Mouse (Mus musculus): ENCODE results near the gene Olfr553. TPM values are rescaled to one million over a fixed set of nuclear protein-coding genes. Genes with fewer than 3 reads are reported as not detected.
A peak's percentile ranks its signal among the peaks of the same experiment; 100 is the strongest.

The Olfr553 gene
- polyA plus RNA-seq, 1 experiment from 2014 or later = not detected

DNA sequence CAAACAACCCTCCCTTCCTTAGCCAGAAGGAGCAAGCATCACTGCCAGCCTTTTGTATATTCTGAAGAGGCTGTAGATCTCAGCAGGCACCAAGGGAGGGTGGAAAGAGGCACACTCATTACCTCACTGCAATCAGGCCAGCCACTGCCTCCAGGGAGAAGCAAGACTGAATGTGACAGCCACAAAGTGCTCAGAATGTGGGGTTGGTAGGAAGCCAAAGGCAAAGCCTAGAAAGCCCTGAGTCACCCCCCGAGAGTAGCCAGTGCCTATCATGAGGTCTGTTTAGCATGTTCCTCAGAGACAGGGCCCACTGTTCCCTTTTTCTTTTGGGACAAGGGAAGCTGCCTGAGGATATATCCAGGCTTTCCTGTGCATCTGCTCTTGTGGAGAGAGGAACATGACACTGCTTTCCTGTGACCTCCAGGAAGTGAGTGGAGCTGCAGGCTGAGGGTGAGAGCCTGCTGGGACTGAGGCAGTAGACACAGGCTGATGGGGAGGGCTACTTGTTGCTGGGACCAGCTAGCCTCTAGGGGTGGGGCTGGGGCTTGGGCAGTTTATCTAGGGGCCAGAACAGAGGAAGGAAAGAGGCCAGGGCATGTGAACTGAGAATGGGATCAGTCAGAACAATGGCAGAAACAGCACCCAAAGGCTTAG is 20.5 kb downstream of the Olfr553 start, which contains the start of gene Olfr552:
Olfr552 (plus strand) TSS at position 393 of the 654 bp plus-strand sequence.
- Histone ChIP-seq H3K27me3 (ENCODE audit: control insufficient read depth, insufficient read depth, low read depth, low read length) (no peaks in the 10 kb centered on the region), H3K27ac (ENCODE audit: low read length) (no peak within 1 kb of the TSS), H3K9ac (ENCODE audit: low read length) (no peak within 1 kb of the TSS), H3K36me3 (ENCODE audit: control insufficient read depth, insufficient read depth, low read length) (no peaks in the 10 kb centered on the region), H3K4me1 (replicated peaks; ENCODE audit: control insufficient read depth, insufficient read depth, low read length) (no peaks in the 10 kb centered on the region), H3K4me3 (ENCODE audit: low read length) (no peak within 1 kb of the TSS), H3K9me3 (ENCODE audit: control insufficient read depth, low read length) (no peaks in the 10 kb centered on the region), H3K4me2 (ENCODE audit: low read depth, low read length) (no peak within 1 kb of the TSS)
- ATAC-seq (ENCODE audit: low read depth) = no peak
- WGBS = 45% methylated on average over 1 of the region's 1 CpGs

DNA sequence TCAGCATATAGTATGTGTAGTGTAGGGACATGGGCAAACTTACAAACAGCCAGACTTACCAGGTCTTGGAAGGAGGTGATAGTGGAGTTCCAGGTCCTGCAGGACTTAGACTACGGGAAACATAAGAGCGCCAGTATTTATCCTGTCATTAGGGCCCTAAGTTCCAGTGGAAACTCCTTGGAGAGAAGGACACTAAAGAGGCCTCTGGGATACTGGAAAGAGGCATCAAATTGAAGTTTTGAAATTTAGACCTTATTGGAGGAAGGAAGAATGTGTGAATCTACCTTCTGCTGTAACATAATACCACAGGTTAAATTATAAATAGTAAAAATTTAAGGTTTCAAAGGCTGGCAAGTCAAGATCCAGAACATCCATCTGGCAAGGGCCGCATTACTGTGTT is 26.2 kb downstream of the Olfr553 start, which contains the start of gene Olfr551:
Olfr551 (minus strand) TSS at position 101 of the 400 bp plus-strand sequence.
- no peak within 1 kb of the TSS for H3K9ac ChIP-seq (ENCODE audit: low read length)
- ATAC-seq (ENCODE audit: low read depth) = no peak
- H3K27ac ChIP-seq (ENCODE audit: low read length) = no peak within 1 kb of the TSS
- no peak within 1 kb of the TSS for H3K4me2 ChIP-seq (ENCODE audit: low read depth, low read length)
- no peaks in the 10 kb centered on the region for H3K27me3 ChIP-seq (ENCODE audit: control insufficient read depth, insufficient read depth, low read depth, low read length)
- H3K36me3 ChIP-seq (ENCODE audit: control insufficient read depth, insufficient read depth, low read length) = no peaks in the 10 kb centered on the region
- no peaks in the 10 kb centered on the region for H3K4me1 ChIP-seq (replicated peaks; ENCODE audit: control insufficient read depth, insufficient read depth, low read length)
- no peaks in the 10 kb centered on the region for H3K9me3 ChIP-seq (ENCODE audit: control insufficient read depth, low read length)
- no peak within 1 kb of the TSS for H3K4me3 ChIP-seq (ENCODE audit: low read length)
- WGBS = 93% methylated on average over 3 of the region's 3 CpGs

DNA sequence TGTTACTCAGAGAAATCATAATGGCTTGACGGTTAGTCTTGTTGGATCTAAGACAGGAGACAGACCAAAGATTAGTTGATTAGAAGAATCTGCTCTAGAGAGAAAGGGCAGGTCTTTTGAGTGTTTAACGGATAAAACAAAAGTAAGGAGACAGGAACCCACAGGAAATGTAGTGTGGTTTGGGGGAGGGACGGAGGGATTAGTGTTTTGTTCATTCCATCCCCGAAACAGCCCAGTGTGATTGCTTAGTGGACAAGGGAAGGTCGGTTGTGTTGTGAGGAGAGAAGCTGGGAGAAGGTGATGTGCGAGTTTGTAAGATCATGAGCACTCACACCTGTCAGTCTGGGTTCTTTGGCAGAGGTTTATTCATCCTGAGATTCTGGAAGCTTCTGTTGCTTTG is 42.0 kb downstream of the Olfr553 start:
- H3K9ac ChIP-seq (ENCODE audit: low read length) = no peak overlapping the region
- no peaks in the 10 kb centered on the region for H3K4me1 ChIP-seq (replicated peaks; ENCODE audit: control insufficient read depth, insufficient read depth, low read length)
- WGBS = 57% methylated on average over 6 of the region's 6 CpGs
- H3K36me3 ChIP-seq (ENCODE audit: control insufficient read depth, insufficient read depth, low read length) = no peaks in the 10 kb centered on the region
- H3K27ac ChIP-seq (ENCODE audit: low read length) = no peak overlapping the region
- H3K4me2 ChIP-seq (ENCODE audit: low read depth, low read length) = no peak overlapping the region
- no peaks in the 10 kb centered on the region for H3K9me3 ChIP-seq (ENCODE audit: control insufficient read depth, low read length)
- H3K4me3 ChIP-seq (ENCODE audit: low read length) = no peak overlapping the region
- no peak for ATAC-seq (ENCODE audit: low read depth)
- no peaks in the 10 kb centered on the region for H3K27me3 ChIP-seq (ENCODE audit: control insufficient read depth, insufficient read depth, low read depth, low read length)

GRCm38 (mm10) chr7:102573174-102573830 is 44.7 kb downstream of the Olfr553 start:
- no peak overlapping the region for H3K27ac ChIP-seq (ENCODE audit: low read length)

DNA sequence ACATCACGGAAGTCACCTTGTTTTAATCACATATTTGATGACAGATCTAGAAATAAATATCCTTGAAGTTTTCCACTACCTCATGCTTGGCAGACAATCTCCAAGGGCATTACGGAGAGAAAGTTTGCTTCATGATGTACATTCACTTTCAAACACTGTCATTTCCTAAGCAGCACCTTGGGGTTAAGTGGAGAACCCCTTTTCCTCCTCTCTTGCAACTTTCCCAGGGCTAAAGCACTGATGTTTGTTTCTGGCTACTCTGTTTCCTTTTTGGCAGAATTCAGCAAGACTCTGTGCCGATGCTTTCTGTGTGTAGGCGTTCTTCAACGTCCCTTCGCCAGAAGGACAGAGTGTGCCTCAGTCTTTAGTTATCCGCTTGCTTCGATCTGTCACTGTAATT is 46.9 kb downstream of the Olfr553 start, which contains the start of gene Olfr550:
Olfr550 (plus strand) TSS at position 301 of the 400 bp plus-strand sequence.
- 79% methylated on average over 8 of the region's 8 CpGs for WGBS
- Histone ChIP-seq H3K36me3 (ENCODE audit: control insufficient read depth, insufficient read depth, low read length) (no peaks in the 10 kb centered on the region), H3K27ac (ENCODE audit: low read length) (no peak within 1 kb of the TSS), H3K4me1 (replicated peaks; ENCODE audit: control insufficient read depth, insufficient read depth, low read length) (no peaks in the 10 kb centered on the region), H3K27me3 (ENCODE audit: control insufficient read depth, insufficient read depth, low read depth, low read length) (no peaks in the 10 kb centered on the region), H3K9me3 (ENCODE audit: control insufficient read depth, low read length) (no peaks in the 10 kb centered on the region), H3K4me3 (ENCODE audit: low read length) (no peak within 1 kb of the TSS), H3K9ac (ENCODE audit: low read length) (no peak within 1 kb of the TSS), H3K4me2 (ENCODE audit: low read depth, low read length) (no peak within 1 kb of the TSS)
- ATAC-seq (ENCODE audit: low read depth) = no peak

More at GRCm38 (mm10) chr7:102573174-102573830, 44.7 kb downstream of the Olfr553 start:
- 53% methylated on average over 3 of the region's 3 CpGs for WGBS
- no peak for ATAC-seq (ENCODE audit: low read depth)
- Histone ChIP-seq H3K4me1 (replicated peaks; ENCODE audit: control insufficient read depth, insufficient read depth, low read length) (no peaks in the 10 kb centered on the region), H3K36me3 (ENCODE audit: control insufficient read depth, insufficient read depth, low read length) (no peaks in the 10 kb centered on the region), H3K9ac (ENCODE audit: low read length) (no peak overlapping the region), H3K4me2 (ENCODE audit: low read depth, low read length) (no peak overlapping the region), H3K4me3 (ENCODE audit: low read length) (no peak overlapping the region), H3K27me3 (ENCODE audit: control insufficient read depth, insufficient read depth, low read depth, low read length) (no peaks in the 10 kb centered on the region), H3K9me3 (ENCODE audit: control insufficient read depth, low read length) (no peaks in the 10 kb centered on the region)

DNA sequence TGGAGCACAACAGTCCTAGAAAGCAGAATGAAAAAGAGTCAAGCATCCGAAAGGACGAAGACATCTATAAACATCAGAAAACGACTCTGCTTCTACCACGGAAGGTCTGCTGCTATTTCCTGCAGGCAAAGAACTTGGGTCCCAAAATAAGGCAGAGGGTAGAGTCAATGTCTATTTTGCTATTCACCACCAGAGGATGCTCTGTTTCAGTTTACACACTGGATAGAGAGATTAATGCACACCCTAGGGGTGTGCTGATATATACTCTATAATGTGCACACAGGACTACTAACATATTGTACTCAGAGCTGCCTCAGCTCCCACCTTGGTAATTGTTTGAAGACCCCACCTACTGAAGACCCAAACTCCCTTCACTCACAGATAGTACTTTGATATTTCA is 51.8 kb downstream of the Olfr553 start:
- ATAC-seq (ENCODE audit: low read depth) = no peak
- no peaks in the 10 kb centered on the region for H3K27me3 ChIP-seq (ENCODE audit: control insufficient read depth, insufficient read depth, low read depth, low read length)
- H3K4me2 ChIP-seq (ENCODE audit: low read depth, low read length) = no peak overlapping the region
- no peak overlapping the region for H3K4me3 ChIP-seq (ENCODE audit: low read length)
- H3K9me3 ChIP-seq (ENCODE audit: control insufficient read depth, low read length) = no peaks in the 10 kb centered on the region
- no peaks in the 10 kb centered on the region for H3K36me3 ChIP-seq (ENCODE audit: control insufficient read depth, insufficient read depth, low read length)
- H3K4me1 ChIP-seq (replicated peaks; ENCODE audit: control insufficient read depth, insufficient read depth, low read length) = 0 out of 2 replicates have a peak, but pooled peaks cover 2% of the 10 kb centered on the region
- no peak overlapping the region for H3K9ac ChIP-seq (ENCODE audit: low read length)
- 78% methylated on average over 4 of the region's 4 CpGs for WGBS
- no peak overlapping the region for H3K27ac ChIP-seq (ENCODE audit: low read length)

- Histone ChIP-seq H3K9ac (ENCODE audit: low read length) (peak within 1 kb of the TSS; percentile 77), H3K9me3 (ENCODE audit: control insufficient read depth, low read length) (no peaks in the 10 kb centered on the region), H3K36me3 (ENCODE audit: control insufficient read depth, insufficient read depth, low read length) (no peaks in the 10 kb centered on the region), H3K4me1 (replicated peaks; ENCODE audit: control insufficient read depth, insufficient read depth, low read length) (0 out of 2 replicates have a peak, but pooled peaks cover 2% of the 10 kb centered on the region), H3K27me3 (ENCODE audit: control insufficient read depth, insufficient read depth, low read depth, low read length) (no peaks in the 10 kb centered on the region), H3K27ac (ENCODE audit: low read length) (peak within 1 kb of the TSS; percentile 36; the same call in 1 of the 2 replicates), H3K4me3 (ENCODE audit: low read length) (peak within 1 kb of the TSS; percentile 67), H3K4me2 (ENCODE audit: low read depth, low read length) (peak within 1 kb of the TSS; percentile 76)
- WGBS = 16% methylated on average over 10 of the region's 10 CpGs
- ATAC-seq (ENCODE audit: low read depth) = peak; percentile 99
These were observed 52.7 kb downstream of the Olfr553 start, which contains the start of gene Trim21 for GRCm38 (mm10) chr7:102564999-102565997. Gene Trim21, minus strand, starts transcription at chr7:102565486.
